Mouse (Mus musculus): Measurements from ENCODE around the gene Ugcg. TPM values are rescaled to one million over a fixed set of nuclear protein-coding genes. Genes with fewer than 3 reads are reported as not detected.

Gene Ugcg
- polyA plus RNA-seq (2012; rRNA removed): 31.5 and 53.5 TPM in 2 replicates

DNA sequence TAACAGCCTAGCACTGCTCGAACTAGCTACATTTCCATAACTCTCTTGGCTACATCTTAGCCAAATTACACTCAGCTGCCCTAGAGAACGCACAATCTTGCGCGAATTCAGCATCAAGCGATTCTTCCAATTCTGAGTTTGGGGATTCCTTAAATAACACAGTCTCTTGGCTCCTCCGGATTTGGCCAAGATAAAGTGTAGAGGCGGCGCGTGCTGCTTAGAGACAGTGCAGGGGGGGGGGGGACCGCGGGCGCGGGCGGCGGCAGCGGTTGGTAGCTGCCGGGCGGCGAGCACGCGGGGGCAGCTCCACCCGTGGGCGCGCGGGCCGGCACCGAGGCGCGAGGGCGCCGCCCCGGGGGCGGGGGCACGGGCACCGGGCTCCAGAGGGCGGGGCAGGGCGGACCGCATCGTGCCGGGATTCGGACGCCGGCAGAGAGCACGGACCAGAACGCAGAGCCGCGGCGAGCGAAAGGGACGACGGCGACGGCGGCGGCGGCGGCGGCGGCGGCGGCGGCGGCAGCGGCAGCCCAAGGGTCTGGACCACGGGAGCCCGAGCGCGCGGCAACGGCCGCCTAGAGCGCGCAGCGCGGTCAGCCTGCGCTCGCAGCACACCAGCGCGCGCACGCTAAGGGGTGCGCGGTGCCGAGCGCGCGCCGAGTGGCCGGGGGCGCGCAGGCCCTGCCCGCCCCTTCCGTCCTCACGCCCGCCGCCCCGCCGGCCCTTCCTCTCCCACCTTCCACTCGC is at the start of gene Ugcg:
TSS of gene Ugcg (plus strand) at position 456 of the 744 bp plus-strand sequence.

Other genes with a start within 250 kb of the Ugcg start
- 0.07 and 0.10 TPM in 2 replicates for gene Zkscan16, start 245.6 kb upstream of the Ugcg start, polyA plus RNA-seq (2012; rRNA removed)
- gene Ptgr1, start 202.1 kb upstream of the Ugcg start, polyA plus RNA-seq (2012; rRNA removed): 3.4 and 5.4 TPM in 2 replicates
- gene Dnajc25, start 194.2 kb upstream of the Ugcg start, polyA plus RNA-seq (2012; rRNA removed): 10.8 and 13.4 TPM in 2 replicates
- gene Gm20503, start 186.0 kb upstream of the Ugcg start, polyA plus RNA-seq (2012; rRNA removed): 5.0 TPM in 1 of 2 replicates, not detected in the other
- gene Gng10, start 154.2 kb upstream of the Ugcg start, polyA plus RNA-seq (2012; rRNA removed): 27.6 and 29.4 TPM in 2 replicates
- gene AI481877, start 50.3 kb upstream of the Ugcg start, polyA plus RNA-seq (2012; rRNA removed): not detected in 2 replicates
- gene Susd1, start 249.4 kb downstream of the Ugcg start, polyA plus RNA-seq (2012; rRNA removed): 11.9 and 16.0 TPM in 2 replicates

Measured in ovary, adult 2 months (tissue).